Mouse (Mus musculus) right cerebral cortex, adult 18-20 months (tissue): ENCODE data around the gene Hoxd13.

ENCODE experiments used
- DNase-seq: peaks from one replicate; pipeline ENCODE4 v3.0.0; 2022; ENCODE audit warnings: mixed read lengths

The Hoxd13 gene

GRCm38 (mm10) chr2:74709465-74710419 is 41.6 kb downstream of the Hoxd13 start:
- DNase-seq, result no peak

GRCm38 (mm10) chr2:74710929-74711543 is 42.9 kb downstream of the Hoxd13 start:
- DNase-seq, result no peak

- no peak for DNase-seq
Observed at GRCm38 (mm10) chr2:74711721-74712621, 43.9 kb downstream of the Hoxd13 start, which contains the start of the genes Hoxd3 and Hoxd4. Gene Hoxd3 (plus strand): TSS chr2:74711927. Gene Hoxd4 (plus strand): TSS chr2:74711929.

- DNase-seq, result no peak
Observed at GRCm38 (mm10) chr2:74713239-74714150, 45.4 kb downstream of the Hoxd13 start.

GRCm38 (mm10) chr2:74714156-74714789 is 46.2 kb downstream of the Hoxd13 start:
- DNase-seq, result no peak

- DNase-seq, result no peak
Observed at GRCm38 (mm10) chr2:74714881-74715280, 46.8 kb downstream of the Hoxd13 start.

- DNase-seq, result peak; percentile 68
Observed at GRCm38 (mm10) chr2:74715504-74716241, 47.6 kb downstream of the Hoxd13 start.

GRCm38 (mm10) chr2:74720384-74720783 is 52.3 kb downstream of the Hoxd13 start:
- no peak for DNase-seq

GRCm38 (mm10) chr2:74720955-74721491 is 52.9 kb downstream of the Hoxd13 start:
- no peak for DNase-seq
